Comparison of ENCODE assay signal across 9 mouse cellular contexts in genomic region chr17:83918413-83919139, GRCm38 (mm10).
A peak's percentile ranks its signal among the peaks of the same experiment; 100 is the strongest.
DNase-seq lines count a peak whose midpoint lies in the region; ATAC-seq and TF ChIP-seq lines count a peak whose summit lies in the region.
"Had no signal": no experiment of that assay in that cellular context is flagged by ENCODE, and none has a peak within 500 bp of the region (broad histone marks: within the 10 kb centered on the region; RNA-seq: fewer than 3 reads in every experiment).

No protein-coding gene starts in this region.

- 0 out of 2 replicates have a peak, but pooled peaks have one; percentile 49 for ATAC-seq in heart, embryonic 16.5 days (replicated peaks; ENCODE audit: extremely low read depth, insufficient read depth, low FRiP score)
- ATAC-seq in liver, postnatal 0 days = peak; percentile 36

- peak; percentile 30; the same call in 1 of the 2 replicates for TF ChIP-seq EP300 in liver, postnatal 0 days (IDR thresholded peaks at IDR 0.05; ENCODE audit: low read depth)

- no peak overlapping the region for H3K4me2 ChIP-seq in heart, embryonic 16.5 days (ENCODE audit: low read depth, low read length)
- H3K4me2 ChIP-seq in liver, postnatal 0 days (ENCODE audit: low read depth, low read length) = peak overlapping the region; percentile 18; the same call in 1 of the 2 replicates
- H3K4me2 ChIP-seq: hindbrain, embryonic 12.5 days had no signal

- no peaks in the 10 kb centered on the region for H3K36me3 ChIP-seq in heart, embryonic 16.5 days (ENCODE audit: control insufficient read depth, insufficient read depth)
- H3K36me3 ChIP-seq in liver, postnatal 0 days (replicated peaks; ENCODE audit: insufficient read depth, low read length) = no peaks in the 10 kb centered on the region
- H3K36me3 ChIP-seq: hindbrain, embryonic 12.5 days had no signal

- intact Hi-C loops in gastrocnemius, adult 2 months (cut with DNase I) = loop anchor here (5.0 kb wide), 1 partner anchor 39 kb away; no protein-coding TSS in a partner anchor
- intact Hi-C loops in left cerebral cortex, postnatal 25 days (cut with DNase I) = no loop called here

- TF ChIP-seq CTCF in gastrocnemius, adult 2 months (IDR thresholded peaks at IDR 0.05) = no peak
- no peak for TF ChIP-seq CTCF in liver, postnatal 0 days (IDR thresholded peaks at IDR 0.05; ENCODE audit: low read depth)

- H3K27ac ChIP-seq in gastrocnemius, adult 2 months = peak overlapping the region; percentile 84
- H3K27ac ChIP-seq in heart, embryonic 16.5 days (ENCODE audit: low read length) = peak overlapping the region; percentile 71
- H3K27ac ChIP-seq in liver, postnatal 0 days (ENCODE audit: low read depth) = peak overlapping the region; percentile 68
- H3K27ac ChIP-seq: hindbrain, embryonic 12.5 days had no signal

- no peak overlapping the region for H3K9ac ChIP-seq in heart, embryonic 16.5 days (ENCODE audit: low read length)
- H3K9ac ChIP-seq in liver, postnatal 0 days (replicated peaks) = no peak overlapping the region
- H3K9ac ChIP-seq: hindbrain, embryonic 12.5 days had no signal

- H3K4me3 ChIP-seq in gastrocnemius, adult 2 months = peak overlapping the region; percentile 15; the same call in 1 of the 2 replicates
- no peak overlapping the region for H3K4me3 ChIP-seq in heart, embryonic 16.5 days (ENCODE audit: low read length)
- no peak overlapping the region for H3K4me3 ChIP-seq in liver, postnatal 0 days (ENCODE audit: low read depth, low read length)
- H3K4me3 ChIP-seq: hindbrain, embryonic 12.5 days had no signal

- no peaks in the 10 kb centered on the region for H3K9me3 ChIP-seq in heart, embryonic 16.5 days (replicated peaks; ENCODE audit: control insufficient read depth, low read length)
- no peaks in the 10 kb centered on the region for H3K9me3 ChIP-seq in liver, postnatal 0 days (ENCODE audit: low read length)
- H3K9me3 ChIP-seq: hindbrain, embryonic 12.5 days had no signal

- H3K27me3 ChIP-seq in heart, embryonic 16.5 days (ENCODE audit: control insufficient read depth, insufficient read depth, low read length) = no peaks in the 10 kb centered on the region
- H3K27me3 ChIP-seq in liver, postnatal 0 days (ENCODE audit: insufficient read depth, low read length) = no peaks in the 10 kb centered on the region
- H3K27me3 ChIP-seq: hindbrain, embryonic 12.5 days had no signal

- peak; percentile 42 for DNase-seq in gastrocnemius, adult 2 months
- no peak for DNase-seq in gastrocnemius, postnatal 4 days (ENCODE audit: low spot score in 2 of 2)
- peak; percentile 30 to 31 for DNase-seq in CD8-positive naive resting alpha-beta T cell, adult 2 months (ENCODE audit: low read depth in 2 of 2, low spot score in 2 of 2)
- no peak for DNase-seq in liver, postnatal 0 days
- no peak for DNase-seq in frontal cortex, postnatal 14 days (ENCODE audit: low spot score in 2 of 2)
- no peak for DNase-seq in left cerebral cortex, postnatal 25 days (ENCODE audit: low spot score in 2 of 2)
- DNase-seq in ovary, postnatal 14 days (ENCODE audit: low spot score) = no peak

- 54% methylated on average over 9 of the region's 9 CpGs for WGBS in heart, embryonic 16.5 days
- WGBS in liver, postnatal 0 days (ENCODE audit: insufficient replicate concordance) = 44% methylated on average over 9 of the region's 9 CpGs

- H3K4me1 ChIP-seq in heart, embryonic 16.5 days (ENCODE audit: control insufficient read depth, insufficient read depth, low read length) = peaks cover 27% of the 10 kb centered on the region
- no peaks in the 10 kb centered on the region; the same call in 1 of the 2 replicates for H3K4me1 ChIP-seq in liver, postnatal 0 days (ENCODE audit: insufficient read depth)

Comparison
In these comparisons a context has a peak if more than half of its experiments do, and no peak if none do; other contexts are left out.
1. DNase-seq: peak in gastrocnemius, adult 2 months (single experiment) and CD8-positive naive resting alpha-beta T cell, adult 2 months (2 of 2); none in gastrocnemius, postnatal 4 days (0 of 2), liver, postnatal 0 days (single experiment), frontal cortex, postnatal 14 days (0 of 2), left cerebral cortex, postnatal 25 days (0 of 2) and ovary, postnatal 14 days (single experiment).
2. Peak in every context shown above with its lines, with median percentiles within 50 percentile points of each other: H3K27ac ChIP-seq.